Mouse (Mus musculus): ENCODE measurements at regions not wholly inside any gene's neighbourhood (a gene's known extent, or its start where the extent isn't known, plus 50 kb on each side); places are given as distances from the start of the nearest gene placed in this dataset.
A peak's percentile ranks its signal among the peaks of the same experiment; 100 is the strongest.
"Not testable (repeated sequence)": the region's sequence is repeated elsewhere in the genome, so short reads cannot be mapped to it uniquely, and the experiment has no call there.

DNA sequence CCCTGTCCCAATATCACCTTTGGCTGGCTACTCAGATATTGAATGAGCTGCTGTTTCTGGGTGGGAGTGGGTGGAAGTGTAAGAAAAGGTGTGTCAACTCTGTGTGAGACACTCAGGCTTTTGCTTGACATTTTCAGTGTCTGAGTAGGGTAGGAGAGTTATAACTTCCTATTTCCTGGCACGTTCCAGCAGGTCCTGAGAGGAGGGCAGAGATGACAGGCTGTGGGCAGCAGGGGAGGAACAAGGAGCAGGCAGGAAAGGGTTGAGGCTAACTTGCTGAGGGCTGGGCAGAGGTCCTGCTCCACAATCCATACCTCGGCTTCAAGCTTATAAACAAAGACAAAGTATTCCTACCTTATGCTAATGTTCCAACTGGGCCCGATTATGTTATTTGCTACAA, 82.2 kb upstream of the Akt3 start:
- no peak overlapping the region for H3K9ac ChIP-seq (replicated peaks; ENCODE audit: low read length)
- no peak for ATAC-seq (replicated peaks; ENCODE audit: insufficient number of reproducible peaks, low FRiP score, low TSS enrichment, low read depth)
- H3K27me3 ChIP-seq (ENCODE audit: control insufficient read depth, insufficient read depth, low read length) = no peaks in the 10 kb centered on the region
- 75% methylated on average over 3 of the region's 3 CpGs for WGBS
- H3K4me3 ChIP-seq (ENCODE audit: low read depth, low read length) = no peak overlapping the region
- no peak overlapping the region for H3K27ac ChIP-seq (replicated peaks; ENCODE audit: low read depth, low read length)
- H3K36me3 ChIP-seq (replicated peaks; ENCODE audit: control insufficient read depth, insufficient read depth, low read depth, low read length) = no peaks in the 10 kb centered on the region
- no peaks in the 10 kb centered on the region for H3K9me3 ChIP-seq (replicated peaks; ENCODE audit: control insufficient read depth, low read length)
- DNase-seq (ENCODE audit: low spot score) = no peak
- H3K4me2 ChIP-seq (ENCODE audit: low read depth, low read length) = no peak overlapping the region
- H3K4me1 ChIP-seq (ENCODE audit: control insufficient read depth, insufficient read depth, low read length) = no peaks in the 10 kb centered on the region

DNA sequence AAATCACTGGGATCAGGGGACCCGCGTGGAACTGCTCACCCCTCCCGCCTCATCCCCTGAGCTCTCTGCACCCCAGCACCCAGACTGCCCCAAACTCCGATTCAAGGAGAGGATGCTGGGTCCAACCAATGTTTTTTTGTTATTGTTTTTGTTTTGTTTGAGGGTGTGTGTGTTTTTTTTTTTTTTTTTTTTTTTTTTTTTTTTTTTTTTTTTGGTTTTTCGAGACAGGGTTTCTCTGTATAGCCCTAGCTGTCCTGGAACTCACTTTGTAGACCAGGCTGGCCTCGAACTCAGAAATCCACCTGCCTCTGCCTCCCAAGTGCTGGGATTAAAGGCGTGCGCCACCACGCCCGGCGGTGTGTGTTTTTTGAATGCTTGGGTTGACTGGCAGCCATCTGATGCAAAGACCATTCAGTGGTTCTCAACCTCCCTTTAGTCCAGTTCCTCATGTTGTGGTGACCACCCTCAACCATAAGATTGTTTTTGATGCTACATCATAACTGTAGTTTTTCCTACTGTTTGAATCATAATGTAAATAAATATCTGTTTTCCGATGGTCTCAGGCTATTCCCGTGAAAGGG, 81.3 kb upstream of the Akt3 start:
- DNase-seq (ENCODE audit: low spot score); ATAC-seq (replicated peaks; ENCODE audit: insufficient number of reproducible peaks, low FRiP score, low TSS enrichment, low read depth); H3K4me1 ChIP-seq (ENCODE audit: control insufficient read depth, insufficient read depth, low read length); H3K36me3 ChIP-seq (replicated peaks; ENCODE audit: control insufficient read depth, insufficient read depth, low read depth, low read length); H3K27ac ChIP-seq (replicated peaks; ENCODE audit: low read depth, low read length); H3K9me3 ChIP-seq (replicated peaks; ENCODE audit: control insufficient read depth, low read length); H3K27me3 ChIP-seq (ENCODE audit: control insufficient read depth, insufficient read depth, low read length): not testable (repeated sequence)
- WGBS = 55% methylated on average over 11 of the region's 13 CpGs
- peak overlapping the region; percentile 30 for H3K4me3 ChIP-seq (ENCODE audit: low read depth, low read length)
- H3K4me2 ChIP-seq (ENCODE audit: low read depth, low read length) = peak overlapping the region; percentile 47
- peak overlapping the region; percentile 57 for H3K9ac ChIP-seq (replicated peaks; ENCODE audit: low read length)

DNA sequence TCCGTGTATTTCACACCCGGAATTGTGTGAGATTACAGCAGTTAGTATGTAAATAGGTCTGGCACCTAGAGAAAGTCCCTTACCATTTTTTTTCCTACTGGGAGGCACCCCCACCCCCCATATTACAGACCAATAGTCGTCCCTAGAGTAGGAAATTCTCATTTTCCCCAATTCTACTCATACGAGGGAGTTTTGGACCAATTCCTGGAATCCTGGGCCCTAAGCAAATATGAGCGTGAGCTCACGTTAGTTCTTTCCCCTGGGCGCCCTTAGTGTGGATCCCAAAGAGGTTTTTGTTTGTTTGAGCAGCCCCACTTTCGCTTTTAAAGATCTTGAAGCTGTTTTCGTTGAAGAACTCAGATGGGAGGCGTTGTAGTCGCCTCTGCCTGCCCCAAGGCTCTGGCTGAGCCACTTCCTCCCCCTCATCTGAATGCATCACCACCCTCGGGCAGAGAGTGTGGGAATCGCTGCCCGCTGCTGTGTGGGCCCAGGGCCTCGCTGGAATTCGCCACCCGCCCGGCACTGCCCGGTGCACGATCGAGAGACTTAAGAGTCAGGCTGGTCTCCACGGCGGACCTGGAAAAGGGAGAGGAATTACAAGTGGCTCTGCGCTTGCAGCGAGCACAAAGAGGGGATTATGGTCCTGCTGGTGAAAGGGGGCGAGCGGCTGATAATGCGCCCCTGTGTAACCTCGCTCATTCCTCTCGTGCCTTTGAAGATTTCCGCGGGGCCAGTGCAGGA, 80.6 kb upstream of the Akt3 start:
- WGBS = 4% methylated on average over 32 of the region's 32 CpGs
- H3K4me3 ChIP-seq (ENCODE audit: low read depth, low read length) = peak overlapping the region; percentile 30
- no peaks in the 10 kb centered on the region for H3K9me3 ChIP-seq (replicated peaks; ENCODE audit: control insufficient read depth, low read length)
- H3K27me3 ChIP-seq (ENCODE audit: control insufficient read depth, insufficient read depth, low read length) = no peaks in the 10 kb centered on the region
- no peaks in the 10 kb centered on the region for H3K36me3 ChIP-seq (replicated peaks; ENCODE audit: control insufficient read depth, insufficient read depth, low read depth, low read length)
- H3K4me2 ChIP-seq (ENCODE audit: low read depth, low read length) = peak overlapping the region; percentile 47
- H3K9ac ChIP-seq (replicated peaks; ENCODE audit: low read length) = peak overlapping the region; percentile 57
- H3K27ac ChIP-seq (replicated peaks; ENCODE audit: low read depth, low read length) = no peak overlapping the region
- no peaks in the 10 kb centered on the region for H3K4me1 ChIP-seq (ENCODE audit: control insufficient read depth, insufficient read depth, low read length)
- DNase-seq (ENCODE audit: low spot score) (peak; percentile 72), ATAC-seq (replicated peaks; ENCODE audit: insufficient number of reproducible peaks, low FRiP score, low TSS enrichment, low read depth) (peak; percentile 90)

DNA sequence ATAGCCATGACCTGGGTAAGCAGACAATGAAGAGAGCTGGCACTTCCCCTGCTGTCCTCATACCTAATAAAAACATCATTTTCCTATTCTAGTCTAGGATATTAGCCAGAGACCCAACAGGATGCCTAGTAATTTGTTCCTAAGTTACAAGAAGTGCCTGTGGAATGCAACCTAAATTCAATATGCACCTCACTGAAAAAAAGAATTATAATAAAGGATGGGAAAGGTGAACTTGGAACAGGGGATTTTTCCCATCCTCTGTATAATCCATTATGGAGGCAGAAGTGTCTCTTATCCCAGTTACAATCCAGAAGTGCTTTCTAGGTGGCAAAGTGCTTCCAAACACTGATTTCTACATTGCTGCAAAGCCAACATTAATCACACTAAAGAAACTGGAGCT, 79.8 kb upstream of the Akt3 start:
- no peak for DNase-seq (ENCODE audit: low spot score)

DNA sequence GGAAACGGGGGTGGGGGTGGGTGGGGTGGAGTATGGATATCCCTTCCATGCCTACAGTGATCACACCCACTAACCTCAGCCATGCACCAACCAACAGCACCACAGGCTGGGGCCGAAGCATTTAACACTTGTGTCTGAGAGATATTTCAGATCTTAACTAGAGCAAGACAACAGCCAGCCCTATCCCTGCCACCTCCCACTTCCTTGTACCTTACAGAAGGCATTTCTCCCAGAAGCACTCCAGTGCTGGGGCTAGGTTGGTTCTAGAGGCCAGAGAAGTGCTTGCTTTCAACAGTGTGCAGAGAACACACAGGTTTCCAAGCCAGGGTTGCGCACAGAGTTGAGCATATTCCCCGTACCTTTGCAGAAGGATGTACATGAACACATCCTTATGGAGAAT, 79.1 kb upstream of the Akt3 start:
- no peak for DNase-seq (ENCODE audit: low spot score)
- WGBS = 84% methylated on average over 4 of the region's 4 CpGs
- Histone ChIP-seq H3K27me3 (ENCODE audit: control insufficient read depth, insufficient read depth, low read length) (no peaks in the 10 kb centered on the region), H3K27ac (replicated peaks; ENCODE audit: low read depth, low read length) (no peak overlapping the region), H3K9ac (replicated peaks; ENCODE audit: low read length) (no peak overlapping the region), H3K4me1 (ENCODE audit: control insufficient read depth, insufficient read depth, low read length) (no peaks in the 10 kb centered on the region), H3K4me3 (ENCODE audit: low read depth, low read length) (no peak overlapping the region), H3K9me3 (replicated peaks; ENCODE audit: control insufficient read depth, low read length) (no peaks in the 10 kb centered on the region), H3K36me3 (replicated peaks; ENCODE audit: control insufficient read depth, insufficient read depth, low read depth, low read length) (no peaks in the 10 kb centered on the region), H3K4me2 (ENCODE audit: low read depth, low read length) (no peak overlapping the region)
- no peak for ATAC-seq (replicated peaks; ENCODE audit: insufficient number of reproducible peaks, low FRiP score, low TSS enrichment, low read depth)

More for the DNA sequence above, 79.8 kb upstream of the Akt3 start:
- Histone ChIP-seq H3K4me3 (ENCODE audit: low read depth, low read length) (no peak overlapping the region), H3K27ac (replicated peaks; ENCODE audit: low read depth, low read length) (no peak overlapping the region), H3K4me1 (ENCODE audit: control insufficient read depth, insufficient read depth, low read length) (no peaks in the 10 kb centered on the region), H3K27me3 (ENCODE audit: control insufficient read depth, insufficient read depth, low read length) (no peaks in the 10 kb centered on the region), H3K36me3 (replicated peaks; ENCODE audit: control insufficient read depth, insufficient read depth, low read depth, low read length) (no peaks in the 10 kb centered on the region), H3K4me2 (ENCODE audit: low read depth, low read length) (no peak overlapping the region), H3K9me3 (replicated peaks; ENCODE audit: control insufficient read depth, low read length) (no peaks in the 10 kb centered on the region), H3K9ac (replicated peaks; ENCODE audit: low read length) (no peak overlapping the region)
- ATAC-seq (replicated peaks; ENCODE audit: insufficient number of reproducible peaks, low FRiP score, low TSS enrichment, low read depth) = no peak

DNA sequence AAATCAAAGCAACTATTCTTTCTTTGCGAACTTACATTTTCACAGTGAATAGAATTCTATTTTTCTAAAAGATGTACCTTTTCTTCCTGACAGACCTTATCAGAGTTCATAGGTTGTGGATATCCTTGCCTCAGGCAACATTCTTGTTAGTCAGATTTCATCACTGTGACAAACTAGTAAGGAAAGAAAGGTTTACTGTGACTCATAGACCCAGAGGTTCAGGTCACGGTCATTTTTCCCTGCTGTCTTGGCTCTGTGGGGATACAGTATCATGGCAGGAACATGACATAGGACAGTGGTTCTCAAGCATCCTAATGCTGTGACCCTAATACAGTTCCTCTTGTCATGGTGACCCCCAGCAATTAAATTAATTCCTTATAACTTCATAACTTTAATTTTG, 78.4 kb upstream of the Akt3 start:
- Histone ChIP-seq H3K9me3 (replicated peaks; ENCODE audit: control insufficient read depth, low read length) (no peaks in the 10 kb centered on the region), H3K27ac (replicated peaks; ENCODE audit: low read depth, low read length) (no peak overlapping the region), H3K4me1 (ENCODE audit: control insufficient read depth, insufficient read depth, low read length) (no peaks in the 10 kb centered on the region), H3K9ac (replicated peaks; ENCODE audit: low read length) (no peak overlapping the region), H3K4me3 (ENCODE audit: low read depth, low read length) (no peak overlapping the region), H3K4me2 (ENCODE audit: low read depth, low read length) (no peak overlapping the region), H3K27me3 (ENCODE audit: control insufficient read depth, insufficient read depth, low read length) (no peaks in the 10 kb centered on the region), H3K36me3 (replicated peaks; ENCODE audit: control insufficient read depth, insufficient read depth, low read depth, low read length) (no peaks in the 10 kb centered on the region)
- no peak for ATAC-seq (replicated peaks; ENCODE audit: insufficient number of reproducible peaks, low FRiP score, low TSS enrichment, low read depth)
- WGBS = 79% methylated on average over 2 of the region's 2 CpGs
- DNase-seq (ENCODE audit: low spot score) = no peak

DNA sequence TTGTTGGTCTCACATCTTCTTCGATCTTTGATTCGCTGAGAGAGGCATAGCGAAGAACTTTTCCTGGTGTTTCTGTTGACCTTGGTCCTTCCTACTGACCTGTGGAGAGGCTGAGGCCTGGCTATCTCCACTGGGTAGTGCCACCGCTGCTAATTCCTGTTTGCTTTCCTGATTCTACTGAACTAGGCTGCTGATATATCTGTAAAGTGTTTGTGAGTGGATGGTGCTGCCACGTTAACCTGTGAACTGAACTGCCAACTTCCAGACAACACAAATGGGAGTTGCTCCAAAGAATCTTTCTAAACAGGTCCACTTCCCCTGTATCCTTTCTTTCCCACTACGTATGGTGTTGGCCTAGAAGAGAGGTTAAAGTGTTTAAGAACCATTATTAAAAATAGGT, 78.0 kb upstream of the Akt3 start:
- H3K9ac ChIP-seq (replicated peaks; ENCODE audit: low read length) = no peak overlapping the region
- H3K4me2 ChIP-seq (ENCODE audit: low read depth, low read length) = no peak overlapping the region
- no peak overlapping the region for H3K4me3 ChIP-seq (ENCODE audit: low read depth, low read length)
- ATAC-seq (replicated peaks; ENCODE audit: insufficient number of reproducible peaks, low FRiP score, low TSS enrichment, low read depth) (no peak), DNase-seq (ENCODE audit: low spot score) (no peak)
- no peaks in the 10 kb centered on the region for H3K9me3 ChIP-seq (replicated peaks; ENCODE audit: control insufficient read depth, low read length)
- no peak overlapping the region for H3K27ac ChIP-seq (replicated peaks; ENCODE audit: low read depth, low read length)
- no peaks in the 10 kb centered on the region for H3K4me1 ChIP-seq (ENCODE audit: control insufficient read depth, insufficient read depth, low read length)
- 87% methylated on average over 6 of the region's 6 CpGs for WGBS
- H3K27me3 ChIP-seq (ENCODE audit: control insufficient read depth, insufficient read depth, low read length) = no peaks in the 10 kb centered on the region
- no peaks in the 10 kb centered on the region for H3K36me3 ChIP-seq (replicated peaks; ENCODE audit: control insufficient read depth, insufficient read depth, low read depth, low read length)

DNA sequence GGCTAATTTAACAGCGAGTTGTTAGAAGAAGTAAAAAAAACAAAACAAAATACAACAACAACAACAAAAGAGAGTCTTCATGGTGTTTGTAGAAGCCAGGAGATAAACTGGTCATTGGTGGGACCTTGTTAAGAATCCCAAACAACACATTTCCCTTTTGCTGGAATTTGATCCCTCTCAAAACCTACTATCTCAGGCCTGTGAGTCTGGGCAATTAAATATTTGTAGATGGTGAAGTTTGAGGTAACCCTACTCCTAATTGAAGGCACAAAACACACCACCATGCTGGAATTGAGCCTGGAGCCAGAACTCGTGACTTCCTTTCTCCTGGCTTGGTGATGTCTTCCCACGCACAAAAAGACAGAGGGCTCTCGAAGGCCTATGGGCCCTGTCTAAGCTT, 65.4 kb upstream of the Akt3 start:
- no peak overlapping the region; the same call in 1 of the 2 replicates for H3K9ac ChIP-seq (replicated peaks; ENCODE audit: low read length)
- H3K36me3 ChIP-seq (replicated peaks; ENCODE audit: control insufficient read depth, insufficient read depth, low read depth, low read length) = no peaks in the 10 kb centered on the region
- H3K4me2 ChIP-seq (ENCODE audit: low read depth, low read length) = peak overlapping the region; percentile 74; the same call in 1 of the 2 replicates
- no peak overlapping the region for H3K27ac ChIP-seq (replicated peaks; ENCODE audit: low read depth, low read length)
- ATAC-seq (replicated peaks; ENCODE audit: insufficient number of reproducible peaks, low FRiP score, low TSS enrichment, low read depth) = no peak
- H3K4me3 ChIP-seq (ENCODE audit: low read depth, low read length) = peak overlapping the region; percentile 36
- H3K9me3 ChIP-seq (replicated peaks; ENCODE audit: control insufficient read depth, low read length) = no peaks in the 10 kb centered on the region
- peak; percentile 11 for DNase-seq (ENCODE audit: low spot score)
- H3K4me1 ChIP-seq (ENCODE audit: control insufficient read depth, insufficient read depth, low read length) = no peaks in the 10 kb centered on the region
- WGBS = 38% methylated on average over 4 of the region's 4 CpGs
- no peaks in the 10 kb centered on the region for H3K27me3 ChIP-seq (ENCODE audit: control insufficient read depth, insufficient read depth, low read length)
